Mouse (Mus musculus) limb, embryonic 12.5 days (tissue): ENCODE measurements around the gene Pnkp. TPM values are rescaled to one million over a fixed set of nuclear protein-coding genes. Genes with fewer than 3 reads are reported as not detected.
A peak's percentile ranks its signal among the peaks of the same experiment; 100 is the strongest.

Experiments
- ATAC-seq: fragments of 200-750 bp; cut with Nextera tagmentation; 2 replicates; pipeline ENCODE4 v1.8.0; 2017; ENCODE audit warnings: low read depth, moderate TSS enrichment; ENCODE audit not compliant: insufficient number of reproducible peaks, insufficient read depth, low FRiP score, low TSS enrichment
- H3K27ac ChIP-seq: fragments of 300-500 bp; sonication (generic); 2 replicates; pipeline ENCODE4 v1.5.1; 2016; ENCODE audit warnings: mild to moderate bottlenecking, moderate library complexity
- H3K27me3 ChIP-seq: fragments of 300-500 bp; sonication (generic); 2 replicates; pipeline ENCODE4 v1.6.1; 2016; ENCODE audit warnings: mild to moderate bottlenecking, moderate library complexity
- H3K36me3 ChIP-seq: fragments of 300-500 bp; sonication (generic); 2 replicates; pipeline ENCODE4 v1.6.1; 2016; ENCODE audit warnings: mild to moderate bottlenecking, moderate library complexity
- H3K4me1 ChIP-seq: fragments of 300-500 bp; sonication (generic); replicated peaks from 2 replicates; pipeline ENCODE4 v1.6.1; 2016
- H3K4me2 ChIP-seq: fragments of 300-500 bp; sonication (generic); 2 replicates; pipeline ENCODE4 v1.6.1; 2016; ENCODE audit warnings: mild to moderate bottlenecking, moderate library complexity
- H3K4me3 ChIP-seq: fragments of 300-500 bp; sonication (generic); replicated peaks from 2 replicates; pipeline ENCODE4 v1.5.1; 2016; ENCODE audit warnings: mild to moderate bottlenecking
- H3K9ac ChIP-seq: fragments of 300-500 bp; sonication (generic); replicated peaks from 2 replicates; pipeline ENCODE4 v1.6.1; 2016; ENCODE audit warnings: mild to moderate bottlenecking, moderate library complexity
- H3K9me3 ChIP-seq: fragments of 300-500 bp; sonication (generic); 2 replicates; pipeline ENCODE4 v1.6.1; 2016; ENCODE audit warnings: mild to moderate bottlenecking, moderate library complexity
- WGBS: fragments of 180-500 bp; shearing (Covaris S2); methylation state at CpG from one replicate; pipeline ENCODE4 v1.1.7; 2016; 5-methylcytosine and 5-hydroxymethylcytosine counted together
- polyA plus RNA-seq: library from polyadenylated mRNA; unstranded; fragments of >200 nt; fragmentation: Nextera tagmentation; extraction: Ambion mirVana; gene quantifications from 2 replicates; pipeline ENCODE4 v1.2.1, GENCODE M21; 2016

Gene Pnkp
- polyA plus RNA-seq, 1 experiment from 2014 or later: 37.3 TPM

- no peaks in the 10 kb centered on the region for H3K9me3 ChIP-seq
- H3K27me3 ChIP-seq: no peaks in the 10 kb centered on the region
- peaks cover 41% of the 10 kb centered on the region for H3K4me1 ChIP-seq
- H3K9ac ChIP-seq: no peak overlapping the region; the same call in 1 of the 2 replicates
- H3K36me3 ChIP-seq: peaks cover 75% of the 10 kb centered on the region
- H3K4me3 ChIP-seq: no peak overlapping the region
- 88% methylated on average over 11 of the region's 11 CpGs for WGBS
- no peak overlapping the region for H3K27ac ChIP-seq
- no peak for ATAC-seq
- no peak overlapping the region for H3K4me2 ChIP-seq
Measured at GRCm38 (mm10) chr7:44863982-44864494, 7.1 kb downstream of the Pnkp start.

- H3K27ac ChIP-seq: 0 out of 2 replicates have a peak overlapping the region, but pooled peaks have one; percentile 12
Measured at GRCm38 (mm10) chr7:44864595-44865542, 7.9 kb downstream of the Pnkp start.

GRCm38 (mm10) chr7:44866276-44867009 lies 9.5 kb downstream of the Pnkp start:
- Histone ChIP-seq H3K4me3 (peak overlapping the region; percentile 94), H3K9me3 (no peaks in the 10 kb centered on the region), H3K36me3 (peaks cover 61% of the 10 kb centered on the region), H3K27me3 (no peaks in the 10 kb centered on the region), H3K9ac (peak overlapping the region; percentile 44; the same call in 1 of the 2 replicates), H3K4me2 (peak overlapping the region; percentile 92), H3K4me1 (peaks cover 46% of the 10 kb centered on the region), H3K27ac (peak overlapping the region; percentile 45; the same call in 1 of the 2 replicates)
- no peak for ATAC-seq
- 68% methylated on average over 15 of the region's 15 CpGs for WGBS

More at GRCm38 (mm10) chr7:44864595-44865542, 7.9 kb downstream of the Pnkp start:
- 85% methylated on average over 24 of the region's 24 CpGs for WGBS
- Histone ChIP-seq H3K4me2 (no peak overlapping the region), H3K36me3 (peaks cover 70% of the 10 kb centered on the region), H3K9me3 (no peaks in the 10 kb centered on the region), H3K4me1 (peaks cover 41% of the 10 kb centered on the region), H3K27me3 (no peaks in the 10 kb centered on the region), H3K4me3 (no peak overlapping the region), H3K9ac (no peak overlapping the region)
- no peak for ATAC-seq

- H3K27ac ChIP-seq: 0 out of 2 replicates have a peak overlapping the region, but pooled peaks have one; percentile 62
- peak overlapping the region; percentile 44 for H3K9ac ChIP-seq
- WGBS: 70% methylated on average over 17 of the region's 19 CpGs
- H3K4me3 ChIP-seq: peak overlapping the region; percentile 94
- H3K27me3 ChIP-seq: no peaks in the 10 kb centered on the region
- ATAC-seq: no peak
- peaks cover 46% of the 10 kb centered on the region for H3K4me1 ChIP-seq
- no peaks in the 10 kb centered on the region for H3K9me3 ChIP-seq
- H3K4me2 ChIP-seq: peak overlapping the region; percentile 92
- peaks cover 54% of the 10 kb centered on the region for H3K36me3 ChIP-seq
Measured at GRCm38 (mm10) chr7:44867010-44867702, 10.2 kb downstream of the Pnkp start.

- WGBS: 61% methylated on average over 9 of the region's 9 CpGs
- Histone ChIP-seq H3K9me3 (no peaks in the 10 kb centered on the region), H3K9ac (peak overlapping the region; percentile 100), H3K4me1 (peaks cover 46% of the 10 kb centered on the region), H3K27me3 (no peaks in the 10 kb centered on the region), H3K4me3 (peak overlapping the region; percentile 94), H3K27ac (no peak overlapping the region; the same call in 1 of the 2 replicates), H3K4me2 (peak overlapping the region; percentile 92), H3K36me3 (peaks cover 48% of the 10 kb centered on the region)
- ATAC-seq: no peak
Measured at GRCm38 (mm10) chr7:44867802-44868201, 10.9 kb downstream of the Pnkp start.

DNA sequence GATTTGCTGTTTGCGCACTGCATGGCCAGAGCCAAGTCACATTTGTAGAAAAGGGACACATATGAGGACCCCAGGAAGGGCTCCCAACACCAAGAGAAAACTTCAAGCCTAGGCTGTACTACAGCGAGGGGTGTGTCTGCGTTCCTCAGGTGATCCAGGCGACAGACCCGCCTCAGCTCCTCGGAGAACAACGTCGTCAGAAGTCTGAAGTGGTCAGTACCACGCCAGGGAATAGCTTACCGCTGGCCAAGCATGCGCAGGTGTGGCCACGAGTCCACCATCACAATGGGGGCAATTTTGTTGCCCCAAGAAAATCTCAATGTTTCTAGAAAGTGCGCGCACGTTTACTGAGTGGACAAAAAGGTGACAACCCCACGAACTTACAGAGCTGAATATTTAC lies 11.5 kb downstream of the Pnkp start:
- H3K27ac ChIP-seq: peak overlapping the region; percentile 100

DNA sequence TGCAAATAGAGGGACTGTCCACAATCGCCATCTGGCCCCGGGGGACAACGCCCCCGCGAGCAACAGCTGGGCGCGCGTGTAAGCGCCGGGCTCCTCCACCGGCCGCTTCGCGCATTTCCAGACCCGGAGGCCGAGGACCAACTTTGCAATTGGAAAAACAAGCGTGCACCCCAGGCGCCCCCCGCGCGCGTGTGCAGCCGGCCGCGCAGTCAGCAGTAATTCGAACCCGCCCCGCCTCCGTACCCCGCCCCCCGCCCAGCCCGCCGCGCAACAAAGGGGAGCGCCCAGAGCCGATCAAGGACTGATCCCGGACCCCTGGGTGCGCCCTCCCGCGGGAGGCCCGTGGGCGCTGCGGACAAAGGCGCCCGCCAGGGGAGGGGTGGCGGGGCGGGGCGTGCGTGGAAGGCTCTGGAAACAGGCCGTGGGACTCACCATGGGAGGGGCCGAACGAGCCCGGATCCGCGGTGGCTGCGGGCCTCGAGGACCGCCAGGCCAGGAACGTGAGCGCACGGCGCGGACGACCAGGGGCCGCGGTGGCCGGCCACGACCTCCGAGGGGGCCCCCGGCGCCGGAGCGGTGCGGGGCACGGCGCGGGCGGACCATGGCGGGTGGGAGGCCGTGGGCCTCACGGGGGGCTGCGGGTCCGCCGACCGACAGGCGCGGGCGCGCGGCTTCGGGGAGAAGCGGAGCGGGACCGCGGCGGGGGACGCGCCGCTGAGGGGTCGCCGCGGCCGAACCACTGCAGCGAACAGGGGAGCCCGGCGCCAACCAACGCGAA lies 12.2 kb downstream of the Pnkp start:
- WGBS: under 1% methylated on average over 99 of the region's 108 CpGs
- peaks cover 35% of the 10 kb centered on the region for H3K36me3 ChIP-seq
- no peaks in the 10 kb centered on the region for H3K9me3 ChIP-seq
- peak overlapping the region; percentile 100 for H3K9ac ChIP-seq
- H3K4me1 ChIP-seq: peaks cover 46% of the 10 kb centered on the region
- no peaks in the 10 kb centered on the region for H3K27me3 ChIP-seq
- H3K4me3 ChIP-seq: peak overlapping the region; percentile 94
- peak; percentile 21 for ATAC-seq
- peak overlapping the region; percentile 100 for H3K27ac ChIP-seq
- H3K4me2 ChIP-seq: peak overlapping the region; percentile 92

More for the DNA sequence above, 11.5 kb downstream of the Pnkp start:
- H3K9me3 ChIP-seq: no peaks in the 10 kb centered on the region
- H3K36me3 ChIP-seq: peaks cover 41% of the 10 kb centered on the region
- H3K4me1 ChIP-seq: peaks cover 46% of the 10 kb centered on the region
- peak overlapping the region; percentile 94 for H3K4me3 ChIP-seq
- 8% methylated on average over 16 of the region's 16 CpGs for WGBS
- peak overlapping the region; percentile 92 for H3K4me2 ChIP-seq
- H3K27me3 ChIP-seq: no peaks in the 10 kb centered on the region
- peak overlapping the region; percentile 100 for H3K9ac ChIP-seq
- no peak for ATAC-seq

DNA sequence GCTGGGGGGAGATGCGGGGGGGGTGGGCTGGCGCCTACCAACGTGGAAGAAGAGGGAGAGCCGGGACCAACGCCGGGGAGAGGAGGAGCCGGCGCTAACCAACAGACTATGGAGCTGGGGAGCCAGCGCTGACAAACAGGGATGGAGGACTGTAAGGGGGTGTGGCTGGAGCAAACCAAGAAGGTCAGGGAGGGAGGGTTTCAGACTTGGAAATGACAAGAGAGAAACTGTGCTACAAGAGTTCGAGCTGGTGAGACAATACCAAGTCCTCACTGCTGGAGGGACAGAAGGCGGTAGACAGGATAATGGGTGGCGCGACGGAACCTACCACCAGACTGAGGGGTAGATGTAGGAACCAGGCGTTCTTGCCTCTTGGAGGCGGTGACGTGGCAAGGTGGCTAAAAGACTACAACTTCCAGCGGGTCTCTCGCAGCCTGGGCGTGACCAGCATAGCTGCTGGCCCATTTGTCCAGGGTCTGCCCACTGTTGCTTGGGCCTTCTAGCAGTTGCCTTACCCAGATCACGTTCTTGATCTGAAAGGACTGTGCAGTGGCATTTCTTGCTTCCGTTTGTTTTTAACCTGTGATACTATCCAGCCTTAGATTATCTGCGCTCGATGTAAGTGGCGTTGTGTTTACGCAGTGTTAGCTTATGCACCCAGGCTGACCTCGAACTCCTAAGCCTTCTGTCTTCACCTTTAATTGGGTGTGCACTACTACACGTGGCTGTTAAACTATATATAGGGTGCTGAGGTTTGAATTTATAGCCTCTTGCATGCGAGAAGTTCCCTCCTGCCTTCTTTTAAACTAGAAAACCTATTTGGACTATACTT lies 13.0 kb downstream of the Pnkp start, which contains the start of gene Ptov1:
Ptov1 (minus strand) TSS at position 92 of the 832 bp plus-strand sequence.
- H3K27me3 ChIP-seq: no peaks in the 10 kb centered on the region
- peaks cover 44% of the 10 kb centered on the region for H3K4me1 ChIP-seq
- no peaks in the 10 kb centered on the region for H3K9me3 ChIP-seq
- peak within 1 kb of the TSS; percentile 92 for H3K4me2 ChIP-seq
- H3K4me3 ChIP-seq: peak within 1 kb of the TSS; percentile 94
- peaks cover 27% of the 10 kb centered on the region for H3K36me3 ChIP-seq
- H3K27ac ChIP-seq: peak within 1 kb of the TSS; percentile 100
- peak within 1 kb of the TSS; percentile 100 for H3K9ac ChIP-seq
- peak; percentile 93 for ATAC-seq
- WGBS: 4% methylated on average over 29 of the region's 29 CpGs

GRCm38 (mm10) chr7:44870614-44871013 lies 13.7 kb downstream of the Pnkp start:
- peak overlapping the region; percentile 94 for H3K4me3 ChIP-seq
- H3K9ac ChIP-seq: peak overlapping the region; percentile 100
- no peaks in the 10 kb centered on the region for H3K27me3 ChIP-seq
- WGBS: 63% methylated on average over 6 of the region's 6 CpGs
- H3K36me3 ChIP-seq: peaks cover 23% of the 10 kb centered on the region
- no peak for ATAC-seq
- H3K4me1 ChIP-seq: peaks cover 37% of the 10 kb centered on the region
- H3K4me2 ChIP-seq: peak overlapping the region; percentile 92
- no peaks in the 10 kb centered on the region for H3K9me3 ChIP-seq
- peak overlapping the region; percentile 100 for H3K27ac ChIP-seq
